Mouse (Mus musculus): ENCODE results near the gene Abca16. TPM values are rescaled to one million over a fixed set of nuclear protein-coding genes. Genes with fewer than 3 reads are reported as not detected.

Gene Abca16
- polyA plus RNA-seq (2015; fragmentation: Nextera tagmentation; extraction: Ambion mirVana), result not detected in 2 replicates

GRCm38 (mm10) chr7:120409447-120409846, at the start of gene Abca16:
TSS of gene Abca16 (plus strand) at chr7:120409647.
- Histone ChIP-seq H3K9me3 (no peaks in the 10 kb centered on the region), H3K27ac (no peak within 1 kb of the TSS), H3K27me3 (no peaks in the 10 kb centered on the region), H3K9ac (no peak within 1 kb of the TSS), H3K36me3 (no peaks in the 10 kb centered on the region), H3K4me3 (no peak within 1 kb of the TSS), H3K4me2 (replicated peaks) (no peak within 1 kb of the TSS), H3K4me1 (no peaks in the 10 kb centered on the region)
- 72% methylated on average over 10 of the region's 10 CpGs for WGBS
- ATAC-seq (ENCODE audit: low FRiP score, low read depth), result no peak

GRCm38 (mm10) chr7:120361159-120361558, 48.3 kb upstream of the Abca16 start:
- H3K9me3 ChIP-seq, result no peaks in the 10 kb centered on the region
- no peaks in the 10 kb centered on the region for H3K4me1 ChIP-seq
- no peaks in the 10 kb centered on the region for H3K27me3 ChIP-seq
- H3K4me3 ChIP-seq, result no peak overlapping the region
- no peak overlapping the region for H3K27ac ChIP-seq
- H3K9ac ChIP-seq, result no peak overlapping the region
- WGBS, result 35% methylated on average over 13 of the region's 13 CpGs
- ATAC-seq (ENCODE audit: low FRiP score, low read depth), result no peak
- H3K4me2 ChIP-seq (replicated peaks), result no peak overlapping the region
- H3K36me3 ChIP-seq, result no peaks in the 10 kb centered on the region

GRCm38 (mm10) chr7:120412391-120412790, 2.9 kb downstream of the Abca16 start:
- no peak overlapping the region for H3K4me2 ChIP-seq (replicated peaks)
- no peak overlapping the region for H3K27ac ChIP-seq
- no peak overlapping the region for H3K4me3 ChIP-seq
- no peaks in the 10 kb centered on the region for H3K36me3 ChIP-seq
- 88% methylated on average over 1 of the region's 1 CpGs for WGBS
- no peaks in the 10 kb centered on the region for H3K27me3 ChIP-seq
- no peak overlapping the region for H3K9ac ChIP-seq
- no peaks in the 10 kb centered on the region for H3K9me3 ChIP-seq
- no peak for ATAC-seq (ENCODE audit: low FRiP score, low read depth)
- no peaks in the 10 kb centered on the region for H3K4me1 ChIP-seq

- Histone ChIP-seq H3K4me3 (no peak overlapping the region), H3K4me1 (no peaks in the 10 kb centered on the region), H3K4me2 (replicated peaks) (no peak overlapping the region), H3K9ac (no peak overlapping the region), H3K27me3 (no peaks in the 10 kb centered on the region), H3K36me3 (no peaks in the 10 kb centered on the region), H3K27ac (no peak overlapping the region), H3K9me3 (no peaks in the 10 kb centered on the region)
- whole genome bisulfite sequencing, result 22% methylated on average over 3 of the region's 3 CpGs
- ATAC-seq (ENCODE audit: low FRiP score, low read depth), result no peak
Observed at GRCm38 (mm10) chr7:120426625-120427024, 17.2 kb downstream of the Abca16 start.

GRCm38 (mm10) chr7:120431464-120431863, 22.0 kb downstream of the Abca16 start:
- ATAC-seq (ENCODE audit: low FRiP score, low read depth), result no peak
- no peak overlapping the region for H3K4me2 ChIP-seq (replicated peaks)
- H3K9ac ChIP-seq, result no peak overlapping the region
- no peaks in the 10 kb centered on the region for H3K27me3 ChIP-seq
- H3K36me3 ChIP-seq, result no peaks in the 10 kb centered on the region
- no peaks in the 10 kb centered on the region for H3K9me3 ChIP-seq
- no peak overlapping the region for H3K27ac ChIP-seq
- no peaks in the 10 kb centered on the region for H3K4me1 ChIP-seq
- no peak overlapping the region for H3K4me3 ChIP-seq

- Histone ChIP-seq H3K4me2 (replicated peaks) (peak overlapping the region; percentile 80), H3K36me3 (no peaks in the 10 kb centered on the region), H3K9me3 (no peaks in the 10 kb centered on the region), H3K9ac (peak overlapping the region; percentile 63), H3K4me1 (0 out of 2 replicates have a peak, but pooled peaks cover 3% of the 10 kb centered on the region), H3K27ac (no peak overlapping the region), H3K27me3 (no peaks in the 10 kb centered on the region), H3K4me3 (peak overlapping the region; percentile 42)
- ATAC-seq (ENCODE audit: low FRiP score, low read depth), result peak; percentile 59; the same call in 1 of the 2 replicates
- WGBS, result 8% methylated on average over 31 of the region's 31 CpGs
Observed at GRCm38 (mm10) chr7:120503891-120504662, 94.6 kb downstream of the Abca16 start.

GRCm38 (mm10) chr7:120504663-120504979, 95.2 kb downstream of the Abca16 start:
- Histone ChIP-seq H3K27ac (no peak overlapping the region), H3K4me3 (peak overlapping the region; percentile 42), H3K4me1 (0 out of 2 replicates have a peak, but pooled peaks cover 3% of the 10 kb centered on the region), H3K9ac (peak overlapping the region; percentile 63), H3K36me3 (no peaks in the 10 kb centered on the region), H3K9me3 (no peaks in the 10 kb centered on the region), H3K27me3 (no peaks in the 10 kb centered on the region), H3K4me2 (replicated peaks) (peak overlapping the region; percentile 80)
- 38% methylated on average over 5 of the region's 5 CpGs for WGBS
- no peak for ATAC-seq (ENCODE audit: low FRiP score, low read depth)

- Histone ChIP-seq H3K4me2 (replicated peaks) (no peak overlapping the region), H3K27ac (no peak overlapping the region), H3K27me3 (no peaks in the 10 kb centered on the region), H3K4me1 (no peaks in the 10 kb centered on the region), H3K9me3 (no peaks in the 10 kb centered on the region), H3K9ac (no peak overlapping the region), H3K4me3 (no peak overlapping the region), H3K36me3 (no peaks in the 10 kb centered on the region)
- no peak for ATAC-seq (ENCODE audit: low FRiP score, low read depth)
- WGBS, result 77% methylated on average over 2 of the region's 2 CpGs
Observed at GRCm38 (mm10) chr7:120534805-120535204, 125.4 kb downstream of the Abca16 start.

GRCm38 (mm10) chr7:120552479-120553180, 143.2 kb downstream of the Abca16 start:
- H3K27me3 ChIP-seq, result peaks cover 3% of the 10 kb centered on the region; the same call in 1 of the 2 replicates
- 0 out of 2 replicates have a peak, but pooled peaks have one; percentile 51 for ATAC-seq (ENCODE audit: low FRiP score, low read depth)
- 0 out of 2 replicates have a peak, but pooled peaks cover 2% of the 10 kb centered on the region for H3K4me1 ChIP-seq
- H3K36me3 ChIP-seq, result no peaks in the 10 kb centered on the region
- H3K4me2 ChIP-seq (replicated peaks), result peak overlapping the region; percentile 27; the same call in 1 of the 2 replicates
- H3K27ac ChIP-seq, result no peak overlapping the region
- no peaks in the 10 kb centered on the region for H3K9me3 ChIP-seq
- H3K9ac ChIP-seq, result no peak overlapping the region
- 49% methylated on average over 12 of the region's 12 CpGs for WGBS
- H3K4me3 ChIP-seq, result no peak overlapping the region

- Histone ChIP-seq H3K4me3 (no peak overlapping the region), H3K9ac (no peak overlapping the region), H3K36me3 (no peaks in the 10 kb centered on the region), H3K4me2 (replicated peaks) (peak overlapping the region; percentile 27; the same call in 1 of the 2 replicates), H3K27ac (no peak overlapping the region), H3K27me3 (peaks cover 3% of the 10 kb centered on the region; the same call in 1 of the 2 replicates), H3K9me3 (no peaks in the 10 kb centered on the region), H3K4me1 (0 out of 2 replicates have a peak, but pooled peaks cover 2% of the 10 kb centered on the region)
- no peak for ATAC-seq (ENCODE audit: low FRiP score, low read depth)
- WGBS, result 51% methylated on average over 12 of the region's 12 CpGs
Observed at GRCm38 (mm10) chr7:120553181-120553551, 143.7 kb downstream of the Abca16 start.

GRCm38 (mm10) chr7:120567366-120567765, 157.9 kb downstream of the Abca16 start:
- no peaks in the 10 kb centered on the region for H3K4me1 ChIP-seq
- no peaks in the 10 kb centered on the region for H3K27me3 ChIP-seq
- no peak overlapping the region for H3K4me2 ChIP-seq (replicated peaks)
- H3K4me3 ChIP-seq, result no peak overlapping the region
- H3K27ac ChIP-seq, result no peak overlapping the region
- WGBS, result 58% methylated on average over 8 of the region's 8 CpGs
- no peak for ATAC-seq (ENCODE audit: low FRiP score, low read depth)
- no peaks in the 10 kb centered on the region for H3K36me3 ChIP-seq
- no peaks in the 10 kb centered on the region for H3K9me3 ChIP-seq
- H3K9ac ChIP-seq, result no peak overlapping the region

- H3K4me3 ChIP-seq, result no peak overlapping the region
- WGBS, result 80% methylated on average over 3 of the region's 3 CpGs
Observed at GRCm38 (mm10) chr7:120576520-120576919, 167.1 kb downstream of the Abca16 start.

More at GRCm38 (mm10) chr7:120576520-120576919, 167.1 kb downstream of the Abca16 start:
- H3K27ac ChIP-seq, result no peak overlapping the region
- no peaks in the 10 kb centered on the region for H3K9me3 ChIP-seq
- H3K4me2 ChIP-seq (replicated peaks), result no peak overlapping the region
- ATAC-seq (ENCODE audit: low FRiP score, low read depth), result no peak
- H3K4me1 ChIP-seq, result no peaks in the 10 kb centered on the region
- H3K36me3 ChIP-seq, result no peaks in the 10 kb centered on the region
- H3K9ac ChIP-seq, result no peak overlapping the region
- no peaks in the 10 kb centered on the region for H3K27me3 ChIP-seq
